Mouse (Mus musculus): Measurements from ENCODE around the gene Arpc1a.
"Not testable (repeated sequence)": the region's sequence is repeated elsewhere in the genome, so short reads cannot be mapped to it uniquely, and the experiment has no call there.

The Arpc1a gene

GRCm38 (mm10) chr5:145083632-145084451, at the start of gene Arpc1a, which contains the start of gene Kpna7:
Gene Arpc1a (plus strand): TSS chr5:145083830.
Gene Kpna7 (minus strand): TSS chr5:145084030.
- DNase-seq: peak; percentile 97

- DNase-seq: peak; percentile 16
These were observed 42.0 kb upstream of the Arpc1a start for GRCm38 (mm10) chr5:145041628-145042027.

- not testable (repeated sequence) for DNase-seq
These were observed 40.9 kb upstream of the Arpc1a start, which contains the start of gene 1700018F24Rik for GRCm38 (mm10) chr5:145042690-145043089. Gene 1700018F24Rik (plus strand): TSS chr5:145042990.

- DNase-seq: not testable (repeated sequence)
These were observed 29.4 kb upstream of the Arpc1a start for GRCm38 (mm10) chr5:145054187-145054586.

GRCm38 (mm10) chr5:145057907-145058306, 25.7 kb upstream of the Arpc1a start:
- no peak for DNase-seq

GRCm38 (mm10) chr5:145058722-145059121, 24.9 kb upstream of the Arpc1a start:
- DNase-seq: no peak

GRCm38 (mm10) chr5:145059524-145059923, 24.1 kb upstream of the Arpc1a start:
- DNase-seq: no peak

GRCm38 (mm10) chr5:145064765-145065340, 18.8 kb upstream of the Arpc1a start:
- no peak for DNase-seq

- DNase-seq: no peak
These were observed 14.8 kb upstream of the Arpc1a start for GRCm38 (mm10) chr5:145068863-145069262.

- DNase-seq: peak; percentile 81
These were observed 13.9 kb upstream of the Arpc1a start for GRCm38 (mm10) chr5:145069707-145070106.

- no peak for DNase-seq
These were observed 12.3 kb upstream of the Arpc1a start for GRCm38 (mm10) chr5:145071342-145071741.

GRCm38 (mm10) chr5:145075081-145075480, 8.5 kb upstream of the Arpc1a start:
- DNase-seq: no peak

GRCm38 (mm10) chr5:145081866-145082613, 1.6 kb upstream of the Arpc1a start:
- DNase-seq: peak; percentile 75

GRCm38 (mm10) chr5:145083201-145083600, 429 bp upstream of the Arpc1a start:
- DNase-seq: not testable (repeated sequence)

- DNase-seq: no peak
These were observed 1.2 kb downstream of the Arpc1a start for GRCm38 (mm10) chr5:145084822-145085221.

GRCm38 (mm10) chr5:145088186-145088585, 4.6 kb downstream of the Arpc1a start:
- DNase-seq: no peak

- DNase-seq: no peak
These were observed 6.2 kb downstream of the Arpc1a start for GRCm38 (mm10) chr5:145089878-145090277.

- no peak for DNase-seq
These were observed 12.6 kb downstream of the Arpc1a start for GRCm38 (mm10) chr5:145096195-145096594.

- DNase-seq: no peak
These were observed 14.8 kb downstream of the Arpc1a start for GRCm38 (mm10) chr5:145098340-145098821.

- DNase-seq: no peak
These were observed 17.3 kb downstream of the Arpc1a start for GRCm38 (mm10) chr5:145100960-145101359.

GRCm38 (mm10) chr5:145101451-145101850, 17.8 kb downstream of the Arpc1a start:
- not testable (repeated sequence) for DNase-seq

GRCm38 (mm10) chr5:145102706-145103105, 19.1 kb downstream of the Arpc1a start:
- DNase-seq: no peak

- DNase-seq: no peak
These were observed 20.7 kb downstream of the Arpc1a start for GRCm38 (mm10) chr5:145104328-145104727.
